Mouse (Mus musculus) adrenal gland, adult 8-10 months (tissue): ENCODE measurements around the gene Cd24a. TPM values are rescaled to one million over a fixed set of nuclear protein-coding genes. Genes with fewer than 3 reads are reported as not detected.

Experiments
- DNase-seq: peaks from one replicate; pipeline ENCODE4 v3.0.0; 2022
- total RNA-seq, 4 experiments: library from RNA; stranded (reverse); gene quantifications; 2 replicates each; pipeline ENCODE4 v1.2.4; 2022

Gene Cd24a
- total RNA-seq, 4 experiments from 2014 or later: 15.7 to 28.6 (median 22.9) TPM

DNA sequence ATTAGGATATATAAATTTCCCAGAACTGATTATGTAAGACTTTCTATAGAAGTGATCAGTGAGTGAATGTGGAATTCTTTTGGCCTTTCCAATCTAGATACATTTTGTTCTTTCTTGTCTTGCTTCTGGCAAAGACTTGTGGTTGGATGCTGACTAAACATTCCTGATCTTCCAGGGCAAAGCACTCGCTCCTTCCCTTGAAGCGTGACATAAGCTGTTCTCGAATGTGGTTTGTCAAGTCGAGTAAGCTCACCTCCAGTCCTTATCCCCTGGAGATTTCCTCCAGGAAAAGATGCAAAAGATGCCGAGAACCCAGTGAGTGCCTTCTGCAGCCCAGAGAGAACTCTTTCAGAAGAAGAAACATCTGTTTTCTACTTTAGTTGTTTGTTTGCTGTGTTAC lies 51.1 kb downstream of the Cd24a start:
- no peak for DNase-seq

DNA sequence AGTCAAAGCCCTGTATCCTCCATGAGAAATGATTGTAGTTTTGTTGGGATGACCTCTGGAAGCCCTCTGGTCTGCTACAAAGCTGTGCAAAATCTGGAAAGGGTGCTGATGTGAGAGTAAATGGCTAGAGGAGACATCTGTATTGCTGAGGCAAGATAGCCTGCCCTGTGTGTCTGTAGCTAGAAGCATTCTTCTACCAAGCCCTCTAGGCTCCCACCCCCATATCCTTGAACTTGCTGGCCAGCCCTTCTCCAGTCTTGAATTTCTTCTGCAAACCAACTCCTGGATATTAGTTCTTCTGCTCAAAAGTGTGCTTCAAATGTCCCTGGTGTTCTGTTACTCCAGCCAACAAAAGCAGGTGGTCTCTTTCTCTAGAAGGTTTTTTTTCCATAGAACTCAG lies 51.8 kb downstream of the Cd24a start:
- DNase-seq: no peak

DNA sequence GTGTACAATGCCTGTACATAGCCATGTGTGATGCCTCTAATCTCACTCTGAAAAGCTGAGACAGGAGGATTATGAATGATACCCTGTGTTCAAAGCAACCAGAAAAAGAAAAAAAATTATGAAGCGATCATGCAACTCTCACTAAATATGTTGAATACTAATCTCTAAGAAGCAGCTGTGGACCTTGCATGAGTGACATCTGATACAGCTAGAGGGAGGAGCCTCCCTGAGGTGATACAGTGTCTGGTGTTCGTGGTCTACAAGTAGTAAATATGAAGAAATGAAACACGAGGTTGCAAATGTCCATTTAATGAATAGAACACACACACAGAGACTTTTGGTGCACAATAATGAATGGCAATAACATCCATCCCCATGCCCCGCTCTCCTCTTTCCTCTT lies 52.5 kb downstream of the Cd24a start:
- DNase-seq: no peak

DNA sequence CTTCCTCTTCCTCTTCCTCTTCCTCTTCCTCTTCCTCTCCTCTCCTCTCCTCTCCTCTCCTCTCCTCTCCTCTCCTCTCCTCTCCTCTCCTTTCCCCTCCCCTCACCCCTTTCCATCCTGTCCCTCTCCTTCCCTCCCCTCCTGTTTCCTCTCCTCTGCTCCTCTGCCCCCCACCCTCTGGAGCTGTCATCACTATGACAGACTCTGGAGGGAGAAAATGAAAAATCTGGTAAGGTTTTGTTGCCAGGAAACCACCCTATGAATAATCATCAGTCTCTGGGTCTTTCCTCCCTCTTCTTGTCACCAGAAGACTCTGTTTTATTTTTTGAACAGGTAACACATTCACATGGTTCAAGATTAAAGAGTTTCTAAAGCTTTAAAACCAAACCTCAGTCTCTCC lies 53.0 kb downstream of the Cd24a start:
- no peak for DNase-seq

DNA sequence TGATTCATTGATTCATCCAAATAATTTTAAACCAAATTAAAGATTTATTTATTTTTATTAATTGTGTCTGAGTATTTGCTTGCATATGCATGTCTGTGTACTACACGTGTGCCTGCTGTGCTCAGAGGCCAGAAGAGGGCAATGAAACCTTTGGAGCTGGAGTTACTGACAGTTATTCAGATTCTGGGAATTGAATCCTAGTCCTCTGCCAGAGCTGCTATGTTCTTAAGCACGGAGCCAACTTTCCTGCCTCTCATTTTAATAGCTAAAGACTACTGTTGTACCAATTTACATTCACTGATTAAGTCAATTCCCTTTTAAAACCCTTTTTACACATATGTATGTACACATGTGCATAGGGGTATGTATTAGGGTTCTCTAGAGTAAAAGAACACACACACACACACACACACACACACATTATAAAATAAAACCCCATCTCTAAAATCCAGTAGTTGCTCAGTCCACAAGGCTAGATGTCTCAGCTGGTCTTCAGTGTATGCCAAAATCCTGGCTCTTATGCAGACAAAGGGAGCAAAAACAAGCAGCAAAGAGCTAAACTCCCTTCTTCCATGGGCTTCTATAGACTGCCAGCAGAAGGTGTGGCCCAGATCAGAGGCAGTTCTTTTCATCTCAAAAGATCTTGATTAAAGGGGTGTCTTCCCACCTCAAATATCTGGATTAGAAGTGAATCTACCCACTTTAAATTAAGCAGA lies 53.7 kb downstream of the Cd24a start:
- no peak for DNase-seq

DNA sequence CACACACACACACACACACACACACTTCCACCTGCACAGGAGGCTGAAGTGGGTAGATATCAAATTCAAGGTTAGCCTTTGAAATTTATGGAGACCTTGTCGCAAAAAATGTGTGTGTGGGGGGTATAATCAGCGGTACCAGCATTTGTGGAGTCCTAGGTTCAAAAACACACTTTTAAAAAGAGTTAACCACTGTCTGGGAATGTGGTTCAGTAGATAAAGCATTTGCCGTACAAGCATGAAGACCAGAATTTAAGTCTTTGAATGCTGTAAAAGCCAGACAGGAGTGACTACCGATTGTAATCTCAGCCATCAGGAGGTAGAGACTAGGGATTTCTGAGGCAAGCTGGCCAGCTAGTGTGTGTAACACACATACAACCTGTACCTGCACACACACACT lies 55.0 kb downstream of the Cd24a start:
- DNase-seq: no peak

Other genes with a start within 250 kb of the Cd24a start
- 1 to 10 TPM; 6.1 to 6.9 (median 6.4) TPM for gene Bend3, start 99.5 kb upstream of the Cd24a start, total RNA-seq
- 10 to 100 TPM in 1 of 4 experiments, 1 to 10 TPM in 1, not detected in 2; 9.1 to 17.3 TPM for gene Gm9803, start 54.2 kb upstream of the Cd24a start, total RNA-seq
- 10 to 100 TPM; 53.1 to 61.9 (median 54.2) TPM for gene 1700021F05Rik, start 37.3 kb upstream of the Cd24a start, total RNA-seq